Mouse (Mus musculus): ENCODE data around the gene Popdc2. TPM values are rescaled to one million over a fixed set of nuclear protein-coding genes. Genes with fewer than 3 reads are reported as not detected.

The Popdc2 gene
- total and polyA plus RNA-seq, 3 experiments = 17.5 to 45.4 TPM; not detected in 1

GRCm38 (mm10) chr16:38324311-38324710, 37.7 kb upstream of the Popdc2 start:
- Histone ChIP-seq H3K79me2 (ENCODE audit: control insufficient read depth, insufficient read depth, low read length, poor library complexity) (no peaks in the 10 kb centered on the region), H3K27ac (ENCODE audit: control insufficient read depth, low read depth, low read length) (no peak overlapping the region), H3K9me3 (replicated peaks; ENCODE audit: insufficient read depth, low read length) (no peaks in the 10 kb centered on the region), H3K36me3 (ENCODE audit: control insufficient read depth in 1 of 2, insufficient read depth in 2 of 2, low read length in 2 of 2) (no peaks in the 10 kb centered on the region), H3K4me1 (ENCODE audit: control insufficient read depth in 1 of 2, insufficient read depth in 2 of 2, low read length in 2 of 2) (no peaks in the 10 kb centered on the region), H3K4me3 (ENCODE audit: control insufficient read depth in 1 of 2, insufficient read depth in 1 of 2, low read depth in 2 of 2, low read length in 2 of 2) (no peak overlapping the region), H3K27me3 (ENCODE audit: control insufficient read depth in 1 of 2, insufficient read depth in 2 of 2, low read length in 2 of 2) (peaks cover 0 to 3% of the 10 kb centered on the region in 2 experiments; a peak in 1 of 4 replicates), H3K9ac (ENCODE audit: control insufficient read depth, low read depth, low read length, poor library complexity, severe bottlenecking) (no peak overlapping the region)
- no peak for TF ChIP-seq SMC3 (IDR thresholded peaks at IDR 0.05; ENCODE audit: low read depth, low read length)
- TF ChIP-seq KAT2A (conservative IDR thresholded peaks at IDR 0.05; ENCODE audit: low read depth, low read length) = no peak
- no peak for TF ChIP-seq ZNF384 (IDR thresholded peaks at IDR 0.05; ENCODE audit: low read depth, low read length)
- no peak for TF ChIP-seq ZKSCAN1 (IDR thresholded peaks at IDR 0.05; ENCODE audit: low read depth, low read length)
- no peak for TF ChIP-seq JUND (IDR thresholded peaks at IDR 0.05; ENCODE audit: low read depth, low read length)
- no peak for TF ChIP-seq UBTF (IDR thresholded peaks at IDR 0.05; ENCODE audit: borderline replicate concordance, insufficient read depth, low read depth, low read length)
- TF ChIP-seq MXI1 (IDR thresholded peaks at IDR 0.05; ENCODE audit: low read depth, low read length) = no peak
- no peak for TF ChIP-seq MYB (IDR thresholded peaks at IDR 0.05; ENCODE audit: low read depth, low read length)
- TF ChIP-seq CHD2 (IDR thresholded peaks at IDR 0.05; ENCODE audit: low read length) = no peak
- no peak for TF ChIP-seq BHLHE40 (IDR thresholded peaks at IDR 0.05; ENCODE audit: borderline replicate concordance, low read depth, low read length)
- no peak for TF ChIP-seq TAL1 (IDR thresholded peaks at IDR 0.05; ENCODE audit: low read length)
- TF ChIP-seq TBP (IDR thresholded peaks at IDR 0.05; ENCODE audit: low read depth, low read length) = no peak
- TF ChIP-seq NELFE (IDR thresholded peaks at IDR 0.05; ENCODE audit: low read depth, low read length) = no peak
- TF ChIP-seq ZMIZ1 (IDR thresholded peaks at IDR 0.05; ENCODE audit: low read depth, low read length) = no peak
- no peak for TF ChIP-seq RCOR1 (IDR thresholded peaks at IDR 0.05; ENCODE audit: low read depth, low read length)
- DNase-seq (ENCODE audit: low read depth, low spot score) = no peak

GRCm38 (mm10) chr16:38326778-38327397, 35.1 kb upstream of the Popdc2 start:
- no peak for DNase-seq (ENCODE audit: low read depth, low spot score)
- no peak overlapping the region for H3K9ac ChIP-seq (ENCODE audit: control insufficient read depth, low read depth, low read length, poor library complexity, severe bottlenecking)
- H3K27ac ChIP-seq (ENCODE audit: control insufficient read depth, low read depth, low read length) = no peak overlapping the region
- no peak for TF ChIP-seq MYB (IDR thresholded peaks at IDR 0.05; ENCODE audit: low read depth, low read length)
- no peak for TF ChIP-seq POLR2AphosphoS2 (IDR thresholded peaks at IDR 0.05; ENCODE audit: low read length)
- no peak for TF ChIP-seq MAZ (IDR thresholded peaks at IDR 0.05; ENCODE audit: low read depth, low read length)
- TF ChIP-seq USF1 (IDR thresholded peaks at IDR 0.05; ENCODE audit: low read depth, low read length) = no peak
- no peak for TF ChIP-seq NELFE (IDR thresholded peaks at IDR 0.05; ENCODE audit: low read depth, low read length)
- no peak for TF ChIP-seq ZKSCAN1 (IDR thresholded peaks at IDR 0.05; ENCODE audit: low read depth, low read length)
- no peaks in the 10 kb centered on the region for H3K79me2 ChIP-seq (ENCODE audit: control insufficient read depth, insufficient read depth, low read length, poor library complexity)
- H3K4me3 ChIP-seq (ENCODE audit: control insufficient read depth in 1 of 2, insufficient read depth in 1 of 2, low read depth in 2 of 2, low read length in 2 of 2) = no peak overlapping the region
- H3K27me3 ChIP-seq (ENCODE audit: control insufficient read depth in 1 of 2, insufficient read depth in 2 of 2, low read length in 2 of 2) = peaks cover 0 to 3% of the 10 kb centered on the region in 2 experiments; a peak in 1 of 4 replicates
- no peaks in the 10 kb centered on the region for H3K36me3 ChIP-seq (ENCODE audit: control insufficient read depth in 1 of 2, insufficient read depth in 2 of 2, low read length in 2 of 2)
- no peaks in the 10 kb centered on the region for H3K9me3 ChIP-seq (replicated peaks; ENCODE audit: insufficient read depth, low read length)
- H3K4me1 ChIP-seq (ENCODE audit: control insufficient read depth in 1 of 2, insufficient read depth in 2 of 2, low read length in 2 of 2) = no peaks in the 10 kb centered on the region
